Mouse (Mus musculus) liver, postnatal 0 days (tissue): ENCODE measurements around the gene Ipp.

ENCODE experiments used
- CTCF ChIP-seq: sonication (generic); IDR thresholded peaks from 2 replicates; pipeline ENCODE4 v1.5.1; 2016; ENCODE audit warnings: antibody characterized with exemption, low read depth
- EP300 ChIP-seq: IDR thresholded peaks from 2 replicates; pipeline ENCODE4 v1.6.1; 2016; ENCODE audit warnings: antibody characterized with exemption, low read depth, mild to moderate bottlenecking

DNA sequence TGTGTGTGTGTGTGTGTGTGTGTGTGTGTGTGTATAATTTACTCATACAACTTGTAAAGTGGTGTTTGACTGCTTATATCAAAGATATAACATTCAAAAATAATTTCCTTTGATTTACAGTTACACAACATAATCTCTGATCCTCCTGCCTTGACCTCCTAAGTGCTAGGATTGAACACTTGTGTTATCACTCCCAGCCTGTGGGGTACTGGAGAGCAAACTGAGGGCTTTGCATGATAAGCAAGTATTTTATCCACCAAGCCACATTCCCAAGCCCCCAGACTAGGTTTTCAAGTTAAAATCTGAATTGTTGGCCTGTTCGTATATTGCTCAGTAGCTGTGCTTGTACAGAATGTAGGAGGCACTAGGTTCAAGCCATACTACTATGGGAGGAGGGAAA, 43.1 kb downstream of the Ipp start:
- TF ChIP-seq CTCF (no peak), EP300 (no peak)
